Mouse (Mus musculus) liver, embryonic 14.5 days (tissue): ENCODE results near the gene Wdr24. TPM values are rescaled to one million over a fixed set of nuclear protein-coding genes. Genes with fewer than 3 reads are reported as not detected.

Source experiments
- ATAC-seq: fragments of 200-750 bp; cut with Nextera tagmentation; 2 replicates; pipeline ENCODE4 v1.8.0; 2017; ENCODE audit warnings: moderate number of reproducible peaks, mild to moderate bottlenecking, moderate library complexity; ENCODE audit not compliant: insufficient read depth
- DNase-seq, 3 experiments: peaks; one replicate each; pipeline ENCODE4 v3.0.0-alpha.2; 2012 to 2013; ENCODE audit warnings: low read depth in 3 of 3, low spot score in 3 of 3
- H3K27ac ChIP-seq: fragments of 300-500 bp; sonication (generic); 2 replicates; pipeline ENCODE4 v1.5.1; 2014; ENCODE audit warnings: moderate library complexity, mild to moderate bottlenecking, control low read depth, inconsistent platforms
- H3K27me3 ChIP-seq: fragments of 300-500 bp; sonication (generic); 2 replicates; pipeline ENCODE4 v1.6.1; 2014; ENCODE audit warnings: mild to moderate bottlenecking, low read length, moderate library complexity; ENCODE audit not compliant: control insufficient read depth, insufficient read depth
- H3K36me3 ChIP-seq: fragments of 300-500 bp; sonication (generic); replicated peaks from 2 replicates; pipeline ENCODE4 v1.6.1; 2014; ENCODE audit warnings: low read depth; ENCODE audit not compliant: control insufficient read depth, insufficient read depth
- H3K4me1 ChIP-seq, 2 experiments: fragments of 200-500 bp in 1 of 2; fragments of 300-500 bp in 1 of 2; sonication (generic) in 1 of 2; replicated peaks; 2 replicates each; pipeline ENCODE4 v1.6.1; 2012 to 2014; ENCODE audit warnings: antibody characterized with exemption in 1 of 2, inconsistent platforms in 1 of 2, low read length in 1 of 2; ENCODE audit not compliant: control insufficient read depth in 2 of 2, insufficient read depth in 2 of 2
- H3K4me2 ChIP-seq: fragments of 300-500 bp; sonication (generic); 2 replicates; pipeline ENCODE4 v1.6.1; 2014; ENCODE audit warnings: low read depth, mild to moderate bottlenecking, control low read depth, moderate library complexity
- H3K4me3 ChIP-seq, 2 experiments: fragments of 200-500 bp in 1 of 2; fragments of 300-500 bp in 1 of 2; sonication (generic) in 1 of 2; 2 replicates each; pipeline ENCODE4 v1.5.1; 2012 to 2014; ENCODE audit warnings: low read depth in 2 of 2, low read length in 2 of 2, mild to moderate bottlenecking in 2 of 2, control low read depth in 1 of 2, inconsistent platforms in 1 of 2, moderate library complexity in 1 of 2; ENCODE audit not compliant: insufficient read depth in 1 of 2
- H3K9ac ChIP-seq: fragments of 300-500 bp; sonication (generic); replicated peaks from 2 replicates; pipeline ENCODE4 v1.6.1; 2014; ENCODE audit warnings: mild to moderate bottlenecking, control low read depth, moderate library complexity
- H3K9me3 ChIP-seq: fragments of 300-500 bp; sonication (generic); 2 replicates; pipeline ENCODE4 v1.6.1; 2016; ENCODE audit warnings: low read length, mixed read lengths; ENCODE audit not compliant: control insufficient read depth
- CTCF ChIP-seq: IDR thresholded peaks from 2 replicates; pipeline ENCODE4 v1.5.1; 2016; ENCODE audit warnings: antibody characterized with exemption, low read depth, control low read depth
- EP300 ChIP-seq: IDR thresholded peaks from 2 replicates; pipeline ENCODE4 v1.6.1; 2016; ENCODE audit warnings: antibody characterized with exemption, low read depth
- WGBS: fragments of 180-500 bp; shearing (Covaris S2); extraction: QIAGEN DNeasy Blood & Tissue Kit; methylation state at CpG from one replicate; pipeline ENCODE4 v1.1.7; 2014; ENCODE audit not compliant: insufficient replicate concordance; 5-methylcytosine and 5-hydroxymethylcytosine counted together
- polyA plus RNA-seq, 2 experiments: library from polyadenylated mRNA; depleted of rRNA in 1 of 2; stranded (reverse) in 1 of 2; unstranded in 1 of 2; fragments of >200 nt; fragmentation: Nextera tagmentation in 1 of 2; extraction: Ambion mirVana in 1 of 2; gene quantifications; 2 replicates each; pipeline versions ENCODE4 v1.2.1 to v1.2.3; 2012 to 2014

The Wdr24 gene
- polyA plus RNA-seq, 2 experiments, result 9.2 to 14.3 TPM

DNA sequence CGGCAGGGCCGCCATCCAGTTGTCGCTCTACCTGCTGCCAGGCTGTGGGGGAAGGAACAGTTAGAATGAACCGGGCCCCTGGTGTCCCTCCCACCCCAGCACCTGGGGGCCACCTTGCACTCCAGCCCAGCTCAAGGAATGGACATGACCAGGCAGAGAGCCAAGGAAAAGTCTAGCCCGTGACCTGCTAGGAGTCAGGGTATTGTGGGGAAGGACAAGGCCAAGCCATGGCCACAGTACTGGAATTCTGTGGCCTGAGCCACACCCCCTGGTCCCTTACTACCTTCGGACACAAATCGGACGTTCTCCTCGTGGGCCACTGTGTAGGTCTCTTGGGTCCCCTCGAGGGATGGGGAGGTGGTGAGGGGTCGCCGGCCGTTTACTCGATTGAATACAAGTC lies 40.9 kb downstream of the Wdr24 start:
- WGBS, result 80% methylated on average over 14 of the region's 14 CpGs
- Histone ChIP-seq H3K27me3 (no peaks in the 10 kb centered on the region), H3K9ac (no peak overlapping the region), H3K4me3 (no peak overlapping the region), H3K9me3 (no peaks in the 10 kb centered on the region), H3K36me3 (no peaks in the 10 kb centered on the region; the same call in 1 of the 2 replicates), H3K27ac (no peak overlapping the region), H3K4me1 (peaks cover 16 to 32% of the 10 kb centered on the region in 2 experiments), H3K4me2 (no peak overlapping the region)
- no peak for DNase-seq
- TF ChIP-seq CTCF, result no peak
- TF ChIP-seq EP300, result no peak
- no peak for ATAC-seq

- H3K9me3 ChIP-seq, result no peaks in the 10 kb centered on the region
- no peaks in the 10 kb centered on the region; the same call in 1 of the 2 replicates for H3K36me3 ChIP-seq
- H3K9ac ChIP-seq, result no peak overlapping the region
- no peak overlapping the region for H3K4me2 ChIP-seq
- DNase-seq (no peak), ATAC-seq (no peak)
- no peak overlapping the region for H3K4me3 ChIP-seq
- no peak overlapping the region for H3K27ac ChIP-seq
- H3K4me1 ChIP-seq, result peaks cover 13 to 28% of the 10 kb centered on the region in 2 experiments
- WGBS, result 87% methylated on average over 11 of the region's 11 CpGs
- no peaks in the 10 kb centered on the region for H3K27me3 ChIP-seq
- TF ChIP-seq CTCF (no peak), EP300 (no peak)
These were observed 41.9 kb downstream of the Wdr24 start for GRCm38 (mm10) chr17:25865288-25865687.

DNA sequence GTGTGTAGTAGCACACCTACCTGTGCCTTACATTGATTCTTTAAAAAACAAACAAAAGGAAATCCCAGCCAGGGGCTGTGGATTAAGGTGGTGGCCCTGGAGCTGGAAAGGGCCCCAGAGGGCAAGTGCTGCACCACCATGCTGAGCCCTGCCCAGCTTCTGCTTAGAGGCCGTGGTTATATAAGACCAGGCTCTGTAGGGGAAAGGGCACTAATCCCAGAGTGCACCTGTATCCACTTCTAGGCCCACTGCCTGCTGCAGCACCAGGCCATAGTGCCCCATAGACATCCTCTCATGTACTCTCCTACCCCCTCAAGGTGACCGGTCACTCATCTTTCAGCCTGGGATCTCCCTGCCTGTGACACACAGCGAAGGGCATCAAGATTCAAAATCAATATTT lies 42.7 kb downstream of the Wdr24 start:
- no peak overlapping the region for H3K4me2 ChIP-seq
- H3K27me3 ChIP-seq, result no peaks in the 10 kb centered on the region

DNA sequence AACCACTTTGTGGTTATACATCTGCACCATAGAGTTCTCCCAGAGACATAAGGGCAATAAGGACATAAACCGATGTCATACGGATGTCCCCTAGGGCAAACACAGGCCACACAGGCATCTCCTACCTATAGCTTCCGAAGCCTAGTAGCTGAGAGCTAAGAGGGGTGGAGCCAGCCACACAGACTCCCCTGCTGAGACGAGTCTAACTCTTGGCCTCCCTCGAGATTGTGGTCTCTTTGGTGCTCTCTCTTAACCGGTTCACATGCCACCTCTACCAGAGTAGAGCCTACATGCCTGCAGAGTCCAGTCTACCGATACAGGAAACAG lies 44.0 kb downstream of the Wdr24 start:
- ATAC-seq, result peak; percentile 41
- Histone ChIP-seq H3K27me3 (no peaks in the 10 kb centered on the region), H3K9ac (peak overlapping the region; percentile 60), H3K4me2 (peak overlapping the region; percentile 85), H3K9me3 (no peaks in the 10 kb centered on the region), H3K36me3 (no peaks in the 10 kb centered on the region; the same call in 1 of the 2 replicates), H3K4me3 (peak overlapping the region; percentile 54 to 77), H3K27ac (peak overlapping the region; percentile 32), H3K4me1 (peaks cover 0 to 15% of the 10 kb centered on the region in 2 experiments; a peak in 3 of 4 replicates)
- no peak for DNase-seq
- TF ChIP-seq CTCF (no peak), EP300 (no peak)
- WGBS, result 4% methylated on average over 7 of the region's 7 CpGs

More for the DNA sequence above, 42.7 kb downstream of the Wdr24 start:
- TF ChIP-seq EP300 (no peak), CTCF (no peak)
- no peak for ATAC-seq
- H3K9me3 ChIP-seq, result no peaks in the 10 kb centered on the region
- no peak overlapping the region for H3K27ac ChIP-seq
- 78% methylated on average over 3 of the region's 3 CpGs for WGBS
- H3K36me3 ChIP-seq, result no peaks in the 10 kb centered on the region; the same call in 1 of the 2 replicates
- no peak for DNase-seq
- H3K4me1 ChIP-seq, result peaks cover 8 to 21% of the 10 kb centered on the region in 2 experiments
- no peak overlapping the region for H3K9ac ChIP-seq
- H3K4me3 ChIP-seq, result no peak overlapping the region

DNA sequence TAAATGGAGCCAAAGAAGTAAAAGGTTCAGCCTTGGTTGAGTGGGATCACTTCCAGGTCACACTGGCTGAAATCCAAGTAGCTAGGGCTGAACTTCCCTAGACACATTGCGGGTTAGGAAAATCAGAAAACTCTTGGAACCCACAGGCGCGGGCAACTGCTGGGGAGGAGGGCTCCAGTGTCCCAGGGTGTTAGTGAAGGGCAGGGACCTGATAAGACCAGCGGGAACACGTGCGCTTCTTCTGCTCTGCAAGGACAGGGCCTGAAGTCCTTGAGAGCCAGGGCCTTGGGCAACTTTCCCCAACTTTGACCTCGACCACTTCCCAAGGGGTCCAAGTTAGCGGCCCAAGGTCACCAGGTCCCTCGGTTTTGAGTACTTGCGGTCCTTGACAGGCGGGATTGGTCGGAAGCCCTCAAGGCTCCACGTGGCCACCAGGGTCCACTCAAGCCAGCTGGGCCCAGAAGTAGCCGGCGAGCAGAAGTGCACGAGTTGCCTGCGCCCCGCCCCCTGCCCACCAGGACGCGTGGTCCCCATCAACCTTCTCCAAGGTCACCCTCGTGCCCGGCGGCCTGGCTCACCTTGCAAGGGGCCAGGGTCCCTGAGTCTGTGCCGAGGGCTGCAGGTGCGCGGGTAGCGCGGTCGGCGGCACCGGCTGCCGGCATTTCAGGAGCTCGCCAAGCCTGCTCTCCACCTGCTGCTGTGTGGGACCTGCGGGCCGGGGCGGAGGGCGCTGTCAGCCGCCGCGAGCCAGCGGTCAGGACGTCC lies 44.6 kb downstream of the Wdr24 start:
- ATAC-seq (peak; percentile 63), DNase-seq (no peak)
- TF ChIP-seq CTCF (no peak), EP300 (no peak)
- Histone ChIP-seq H3K27me3 (no peaks in the 10 kb centered on the region), H3K4me1 (peaks cover 0 to 15% of the 10 kb centered on the region in 2 experiments; a peak in 3 of 4 replicates), H3K27ac (peak overlapping the region; percentile 32), H3K9me3 (no peaks in the 10 kb centered on the region), H3K4me3 (peak overlapping the region; percentile 54 to 77), H3K36me3 (no peaks in the 10 kb centered on the region; the same call in 1 of the 2 replicates), H3K4me2 (peak overlapping the region; percentile 85), H3K9ac (peak overlapping the region; percentile 60)
- WGBS, result under 1% methylated on average over 42 of the region's 42 CpGs
